Mouse (Mus musculus) frontal cortex, postnatal 10 days (tissue): ENCODE results near the gene Ang6.
"Not testable (repeated sequence)": the region's sequence is repeated elsewhere in the genome, so short reads cannot be mapped to it uniquely, and the experiment has no call there.

Source experiments
- DNase-seq, 2 experiments: peaks; one replicate each; pipeline ENCODE4 v3.0.0; 2022; ENCODE audit warnings: low spot score in 2 of 2, mixed read lengths in 1 of 2

The Ang6 gene

DNA sequence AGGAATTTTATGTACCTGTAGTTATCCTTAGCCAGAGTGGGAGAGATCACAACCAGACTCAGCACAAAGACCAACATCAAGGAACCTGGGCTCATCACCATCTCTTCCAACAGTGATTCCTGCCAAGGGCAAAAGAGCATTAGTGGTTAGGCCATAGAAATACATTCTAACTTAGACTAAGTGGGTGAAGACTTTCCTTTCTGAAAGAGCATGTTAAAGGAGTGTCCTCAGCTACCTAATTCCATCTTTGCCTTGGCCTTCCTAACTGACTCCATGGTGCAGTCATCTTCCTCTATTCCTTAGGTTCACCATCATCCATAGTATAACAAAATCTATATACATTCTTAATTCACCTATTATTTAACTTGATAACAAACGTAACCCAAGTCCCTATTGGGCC is at the start of gene Ang6:
Ang6 (minus strand) TSS at position 101 of the 400 bp plus-strand sequence.
- no peak for DNase-seq

DNA sequence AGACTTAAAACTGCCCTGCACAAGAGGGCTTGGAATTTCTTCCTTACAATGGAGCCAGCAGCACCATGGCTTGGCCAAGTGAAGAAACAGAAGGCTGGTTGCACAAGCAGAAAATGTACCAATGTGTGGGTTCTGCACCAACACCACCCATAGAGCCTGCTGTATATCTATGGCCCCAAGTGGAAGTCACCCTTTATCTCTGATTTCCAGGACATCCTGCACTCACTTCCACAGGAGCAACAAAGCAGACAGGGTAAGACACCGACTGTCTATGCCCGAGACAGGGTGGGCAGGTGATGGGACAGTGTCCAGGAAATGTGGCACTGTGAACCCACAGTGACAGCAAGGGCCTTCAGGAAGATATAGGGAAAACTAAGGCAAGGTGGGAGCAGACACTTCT is 44.5 kb upstream of the Ang6 start:
- DNase-seq, result not testable (repeated sequence)

DNA sequence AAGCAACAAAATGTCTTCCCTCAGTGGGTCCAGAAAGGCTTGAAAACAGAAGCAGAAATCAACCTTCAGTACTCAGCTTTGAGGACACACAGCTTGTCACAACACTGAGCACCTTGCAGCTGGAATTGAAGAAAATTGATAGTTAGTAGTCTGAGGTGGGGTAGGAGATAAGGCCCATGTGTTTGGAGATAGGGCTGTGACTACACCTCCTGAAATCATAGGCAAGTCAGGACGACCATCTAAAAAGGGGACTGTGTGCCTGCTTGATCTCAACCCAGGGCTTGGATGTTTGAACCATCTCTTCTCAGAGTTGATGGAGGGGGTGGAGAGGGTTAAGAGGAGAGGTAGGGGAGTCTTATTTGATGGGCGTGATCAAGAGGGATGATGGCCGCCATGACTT is 29.8 kb upstream of the Ang6 start:
- not testable (repeated sequence) for DNase-seq

DNA sequence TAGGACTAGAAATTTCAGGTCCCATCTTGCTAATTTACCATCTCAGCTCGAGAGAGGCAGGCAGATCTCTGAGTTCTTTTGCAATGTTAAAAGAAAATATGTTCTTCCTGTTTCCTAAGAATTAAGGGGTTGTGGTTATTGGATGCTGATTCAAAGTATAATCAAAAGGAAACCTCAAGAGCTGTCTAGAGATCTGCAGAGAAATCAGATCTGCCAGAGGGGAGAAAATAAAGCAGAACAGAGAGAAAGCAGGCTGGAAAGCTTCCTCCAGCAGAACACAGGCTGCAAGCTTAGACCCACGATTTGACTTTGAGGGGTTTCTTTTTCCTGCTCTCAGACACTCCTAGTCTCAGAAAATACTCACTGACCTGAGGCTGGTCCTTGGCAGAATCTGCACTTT is 7.6 kb upstream of the Ang6 start:
- DNase-seq, result not testable (repeated sequence)

DNA sequence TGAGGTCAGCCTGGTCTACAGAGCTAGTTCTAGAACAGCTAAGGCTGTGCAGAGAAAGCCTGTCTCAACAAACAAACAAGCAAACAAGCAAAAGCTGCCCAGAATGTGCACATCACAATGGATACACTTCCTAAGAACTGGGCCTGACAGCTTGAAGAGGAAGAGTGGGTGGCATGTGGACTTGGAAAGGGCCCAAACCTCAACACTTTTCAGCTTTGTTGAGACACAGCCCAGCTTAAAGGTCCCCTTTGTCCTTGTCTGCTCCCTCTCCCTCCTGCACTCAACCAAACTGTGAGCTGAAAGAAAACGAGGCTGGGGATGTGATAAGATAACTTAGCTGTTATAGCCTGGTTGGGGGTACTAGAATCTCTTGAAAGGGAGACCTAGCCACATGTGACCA is 6.0 kb upstream of the Ang6 start:
- not testable (repeated sequence) for DNase-seq

DNA sequence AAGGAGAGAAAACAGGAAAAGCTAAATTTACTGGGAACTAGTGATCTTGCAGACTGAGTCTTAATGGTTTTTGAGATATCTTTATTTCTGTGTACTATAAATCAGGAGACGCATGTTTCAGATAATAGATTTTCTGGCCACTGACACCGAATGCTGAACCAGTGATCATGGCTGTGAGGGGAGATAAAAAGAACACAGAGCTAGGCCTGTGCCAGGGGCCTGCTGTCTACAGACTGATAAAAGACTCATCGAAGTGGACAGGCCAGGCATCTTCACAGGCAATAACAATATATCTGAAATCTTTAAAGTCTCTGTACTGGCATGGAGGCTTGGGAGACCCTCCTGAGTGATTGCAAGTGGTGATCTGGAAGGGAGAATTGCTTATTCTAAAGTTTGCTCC is 469 bp downstream of the Ang6 start:
- no peak for DNase-seq

DNA sequence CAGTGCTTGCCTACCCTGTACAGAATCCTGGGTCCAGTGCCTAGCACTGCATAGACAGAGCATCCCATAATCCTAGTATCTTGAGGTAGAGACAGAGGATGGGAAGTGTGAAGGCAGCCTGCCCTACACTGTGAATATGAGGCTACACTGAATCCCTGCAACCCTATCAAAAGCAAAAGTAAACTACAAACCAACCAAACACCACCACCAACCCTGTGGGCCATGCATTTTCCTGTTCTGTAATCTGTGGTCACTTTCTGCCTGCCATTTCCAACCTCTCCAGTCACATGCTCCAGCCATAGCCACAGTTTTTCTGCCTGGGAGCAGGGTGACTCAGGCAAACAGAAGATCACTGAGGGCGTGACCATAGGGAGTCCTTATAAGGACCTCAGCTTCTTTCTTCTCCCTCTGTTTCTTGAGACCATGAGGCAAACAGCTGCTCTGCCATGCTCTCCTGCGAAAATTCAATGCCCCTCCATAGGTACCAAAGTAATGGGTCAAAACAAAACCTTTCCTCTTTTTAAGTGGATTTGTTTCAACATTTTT is 3.5 kb downstream of the Ang6 start:
- DNase-seq, result not testable (repeated sequence)

DNA sequence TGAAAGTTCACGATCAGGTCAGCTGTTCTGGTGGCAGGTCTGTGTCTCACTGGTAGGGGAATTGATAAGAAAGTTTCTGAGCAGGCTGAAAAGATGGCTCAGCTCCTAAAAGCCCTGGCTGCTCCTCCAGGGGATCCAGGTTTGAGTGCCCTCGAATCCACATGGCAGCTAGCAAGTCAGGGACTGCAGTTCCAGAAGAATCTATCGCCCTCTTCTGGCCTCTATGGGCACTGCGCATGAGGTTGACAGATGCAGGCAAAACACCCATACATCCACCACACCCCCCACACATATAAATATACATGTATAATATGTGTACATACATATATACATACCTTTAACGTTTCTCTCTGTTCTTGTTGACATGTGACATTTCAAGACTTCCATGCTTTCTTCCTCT is 14.7 kb downstream of the Ang6 start:
- peak; percentile 37 to 70 for DNase-seq

DNA sequence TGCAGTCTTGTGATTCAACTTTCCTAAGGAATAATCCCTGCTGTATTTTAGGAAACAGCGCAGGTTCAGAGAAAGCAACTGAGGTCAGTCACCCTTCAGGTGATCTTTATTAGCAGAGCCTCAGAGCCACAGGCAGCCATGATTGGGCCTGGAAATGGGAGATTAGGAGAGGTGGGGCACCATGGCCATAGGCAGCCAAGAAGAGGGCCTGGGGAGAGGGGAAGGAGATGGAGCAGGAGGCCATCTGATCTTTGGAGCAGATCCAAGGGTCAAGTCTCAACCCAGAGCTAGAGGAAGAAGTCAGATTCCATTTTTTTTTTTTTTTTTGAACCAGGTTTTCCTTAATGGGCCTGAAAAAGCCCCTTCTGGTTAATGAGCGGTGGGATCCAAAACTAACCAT is 15.9 kb downstream of the Ang6 start:
- DNase-seq, result no peak

DNA sequence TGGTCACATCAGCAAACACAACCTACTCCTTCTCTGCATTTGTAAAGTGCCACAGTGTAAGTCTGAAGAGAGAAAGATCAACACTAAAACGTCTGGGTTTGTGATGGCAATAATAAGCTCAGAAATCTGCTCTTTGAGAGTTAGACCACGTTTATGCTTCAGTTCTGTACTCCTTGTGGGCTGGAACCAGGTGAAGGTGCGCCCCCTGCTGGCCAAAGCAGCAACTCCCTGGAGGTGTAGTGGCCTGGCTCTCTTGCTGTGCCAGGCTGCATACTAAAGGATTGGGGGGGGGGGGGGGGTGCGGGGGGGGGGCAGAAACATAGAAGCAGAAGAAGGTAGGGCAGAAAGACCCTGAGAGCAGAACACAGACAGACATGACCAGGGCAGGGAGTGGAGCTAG is 18.2 kb downstream of the Ang6 start:
- peak; percentile 10 to 18 for DNase-seq

DNA sequence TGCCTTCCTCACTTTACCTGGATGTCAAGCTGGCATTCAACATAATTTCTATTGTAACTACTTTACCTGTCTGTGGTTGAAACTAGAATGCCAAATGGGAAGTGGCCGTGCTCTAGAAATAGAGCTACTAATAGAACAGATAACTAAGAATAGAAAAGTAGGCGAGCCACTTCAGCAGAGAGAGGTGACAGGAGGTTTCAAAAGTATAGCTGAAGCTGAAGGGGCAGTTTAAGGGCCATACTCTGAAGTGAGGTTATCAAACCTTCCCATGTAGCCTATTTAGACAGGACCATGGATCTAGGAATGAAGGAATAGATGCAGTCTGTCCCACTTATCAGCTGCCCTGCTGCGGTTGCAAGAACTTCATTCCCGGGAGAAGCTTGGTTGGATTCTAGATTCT is 18.6 kb downstream of the Ang6 start:
- DNase-seq, result no peak

DNA sequence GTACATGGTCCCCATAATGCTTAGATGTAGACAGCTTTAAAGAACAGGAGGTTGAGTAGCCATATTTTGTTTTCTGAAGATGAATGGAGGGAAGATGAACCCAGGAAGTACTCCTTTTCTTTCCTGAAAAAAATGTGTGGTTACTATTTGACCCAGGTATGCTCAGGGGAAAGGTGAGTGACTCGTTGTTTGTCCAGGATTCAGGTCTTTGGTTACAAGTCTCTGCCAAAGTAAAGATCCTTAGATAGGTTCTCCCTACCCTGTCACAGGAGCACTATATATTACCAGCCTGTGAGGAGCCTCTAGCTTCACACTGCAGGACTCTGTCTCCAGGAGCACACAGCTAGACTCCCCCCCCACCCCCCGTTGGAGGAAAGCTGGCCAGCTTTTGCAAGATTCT is 45.3 kb downstream of the Ang6 start, which contains the start of gene Ang5:
Ang5 (plus strand) TSS at position 301 of the 400 bp plus-strand sequence.
- not testable (repeated sequence) for DNase-seq

DNA sequence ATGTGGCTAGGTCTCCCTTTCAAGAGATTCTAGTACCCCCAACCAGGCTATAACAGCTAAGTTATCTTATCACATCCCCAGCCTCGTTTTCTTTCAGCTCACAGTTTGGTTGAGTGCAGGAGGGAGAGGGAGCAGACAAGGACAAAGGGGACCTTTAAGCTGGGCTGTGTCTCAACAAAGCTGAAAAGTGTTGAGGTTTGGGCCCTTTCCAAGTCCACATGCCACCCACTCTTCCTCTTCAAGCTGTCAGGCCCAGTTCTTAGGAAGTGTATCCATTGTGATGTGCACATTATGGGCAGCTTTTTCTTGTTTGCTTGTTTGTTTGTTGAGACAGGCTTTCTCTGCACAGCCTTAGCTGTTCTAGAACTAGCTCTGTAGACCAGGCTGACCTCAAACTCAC is 47.0 kb downstream of the Ang6 start:
- not testable (repeated sequence) for DNase-seq

DNA sequence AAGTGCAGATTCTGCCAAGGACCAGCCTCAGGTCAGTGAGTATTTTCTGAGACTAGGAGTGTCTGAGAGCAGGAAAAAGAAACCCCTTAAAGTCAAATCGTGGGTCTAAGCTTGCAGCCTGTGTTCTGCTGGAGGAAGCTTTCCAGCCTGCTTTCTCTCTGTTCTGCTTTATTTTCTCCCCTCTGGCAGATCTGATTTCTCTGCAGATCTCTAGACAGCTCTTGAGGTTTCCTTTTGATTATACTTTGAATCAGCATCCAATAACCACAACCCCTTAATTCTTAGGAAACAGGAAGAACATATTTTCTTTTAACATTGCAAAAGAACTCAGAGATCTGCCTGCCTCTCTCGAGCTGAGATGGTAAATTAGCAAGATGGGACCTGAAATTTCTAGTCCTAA is 48.7 kb downstream of the Ang6 start:
- not testable (repeated sequence) for DNase-seq
